Mouse (Mus musculus): ENCODE data around the gene Vash1. TPM values are rescaled to one million over a fixed set of nuclear protein-coding genes. Genes with fewer than 3 reads are reported as not detected.

The Vash1 gene
- polyA plus RNA-seq (2014; fragmentation: Illumina TruSeq; extraction: RNeasy Lipid Tissue Mini Kit (QIAGEN cat#74804); ENCODE audit: low read depth, low replicate concordance), result 0.29 TPM

GRCm38 (mm10) chr12:86678591-86679545 lies at the start of gene Vash1:
Vash1 (plus strand) TSS chr12:86678700.

GRCm38 (mm10) chr12:86726120-86726640 lies 47.7 kb downstream of the Vash1 start, which contains the start of gene Angel1:
Angel1 (minus strand) TSS chr12:86726460.

GRCm38 (mm10) chr12:86734319-86734810 lies 55.9 kb downstream of the Vash1 start, which contains the start of gene Lrrc74a:
Lrrc74a (plus strand) TSS chr12:86734369.

Other genes starting within 250 kb of the Vash1 start
- gene Angel1, start 47.8 kb downstream of the Vash1 start, polyA plus RNA-seq (2014; fragmentation: Illumina TruSeq; extraction: RNeasy Lipid Tissue Mini Kit (QIAGEN cat#74804); ENCODE audit: low read depth, low replicate concordance), result 25.5 TPM
- gene Lrrc74a, start 55.7 kb downstream of the Vash1 start, polyA plus RNA-seq (2014; fragmentation: Illumina TruSeq; extraction: RNeasy Lipid Tissue Mini Kit (QIAGEN cat#74804); ENCODE audit: low read depth, low replicate concordance), result 118 TPM
- gene Irf2bpl, start 206.1 kb downstream of the Vash1 start, polyA plus RNA-seq (2014; fragmentation: Illumina TruSeq; extraction: RNeasy Lipid Tissue Mini Kit (QIAGEN cat#74804); ENCODE audit: low read depth, low replicate concordance), result 2.0 TPM

Measured in testis, adult 10 weeks (tissue).